Comparison of ENCODE assay signal across 13 mouse cellular contexts in genomic region chr12:16434225-16434624, GRCm38 (mm10).
DNase-seq lines count a peak whose midpoint lies in the region; ATAC-seq lines count a peak whose summit lies in the region.
"Had no signal": no experiment of that assay in that cellular context is flagged by ENCODE, and none has a peak within 500 bp of the region (broad histone marks: within the 10 kb centered on the region; RNA-seq: fewer than 3 reads in every experiment).

No protein-coding gene starts in this region.

- H3K27me3 ChIP-seq in midbrain, embryonic 15.5 days (replicated peaks), result no peaks in the 10 kb centered on the region
- no peaks in the 10 kb centered on the region for H3K27me3 ChIP-seq in midbrain, embryonic 16.5 days (ENCODE audit: control insufficient read depth, insufficient read depth, low read depth, low read length)
- H3K27me3 ChIP-seq in hindbrain, embryonic 13.5 days, result no peaks in the 10 kb centered on the region
- H3K27me3 ChIP-seq in liver, embryonic 12.5 days (replicated peaks), result no peaks in the 10 kb centered on the region
- H3K27me3 ChIP-seq: liver, embryonic 13.5 days had no signal

- H3K9me3 ChIP-seq in midbrain, embryonic 15.5 days, result no peaks in the 10 kb centered on the region
- H3K9me3 ChIP-seq in midbrain, embryonic 16.5 days (replicated peaks; ENCODE audit: control insufficient read depth, low read length, poor library complexity, severe bottlenecking), result no peaks in the 10 kb centered on the region
- H3K9me3 ChIP-seq in hindbrain, embryonic 13.5 days, result no peaks in the 10 kb centered on the region; the same call in 1 of the 2 replicates
- H3K9me3 ChIP-seq in liver, embryonic 12.5 days (replicated peaks), result no peaks in the 10 kb centered on the region
- H3K9me3 ChIP-seq: liver, embryonic 13.5 days had no signal

- WGBS in midbrain, embryonic 15.5 days, result 58% methylated on average over 1 of the region's 1 CpGs
- WGBS in midbrain, embryonic 16.5 days, result 65% methylated on average over 1 of the region's 1 CpGs
- WGBS in hindbrain, embryonic 13.5 days, result 22% methylated on average over 1 of the region's 1 CpGs
- WGBS in liver, embryonic 12.5 days (ENCODE audit: insufficient replicate concordance), result 50% methylated on average over 1 of the region's 1 CpGs

- H3K4me1 ChIP-seq in midbrain, embryonic 15.5 days, result no peaks in the 10 kb centered on the region
- H3K4me1 ChIP-seq in midbrain, embryonic 16.5 days (ENCODE audit: control insufficient read depth, insufficient read depth, low read length), result no peaks in the 10 kb centered on the region
- H3K4me1 ChIP-seq in hindbrain, embryonic 13.5 days (replicated peaks), result 0 out of 2 replicates have a peak, but pooled peaks cover 2% of the 10 kb centered on the region
- H3K4me1 ChIP-seq in liver, embryonic 12.5 days, result no peaks in the 10 kb centered on the region
- H3K4me1 ChIP-seq: liver, embryonic 13.5 days had no signal

- no peak overlapping the region for H3K9ac ChIP-seq in midbrain, embryonic 15.5 days
- H3K9ac ChIP-seq in midbrain, embryonic 16.5 days (ENCODE audit: low read depth, low read length), result no peak overlapping the region
- no peak overlapping the region for H3K9ac ChIP-seq in hindbrain, embryonic 13.5 days
- no peak overlapping the region for H3K9ac ChIP-seq in liver, embryonic 12.5 days
- H3K9ac ChIP-seq: liver, embryonic 13.5 days had no signal

- H3K27ac ChIP-seq in midbrain, embryonic 15.5 days, result no peak overlapping the region
- no peak overlapping the region for H3K27ac ChIP-seq in midbrain, embryonic 16.5 days (ENCODE audit: low read length)
- H3K27ac ChIP-seq in hindbrain, embryonic 13.5 days, result no peak overlapping the region
- no peak overlapping the region for H3K27ac ChIP-seq in liver, embryonic 12.5 days
- H3K27ac ChIP-seq: liver, embryonic 13.5 days; macrophage had no signal

- H3K4me3 ChIP-seq in midbrain, embryonic 15.5 days, result no peak overlapping the region
- H3K4me3 ChIP-seq in midbrain, embryonic 16.5 days (ENCODE audit: low read depth, low read length), result no peak overlapping the region
- no peak overlapping the region for H3K4me3 ChIP-seq in hindbrain, embryonic 13.5 days
- H3K4me3 ChIP-seq in liver, embryonic 12.5 days, result no peak overlapping the region
- H3K4me3 ChIP-seq: liver, embryonic 13.5 days; myocyte had no signal

- ATAC-seq in midbrain, embryonic 15.5 days (replicated peaks), result peak; percentile 33; the same call in 1 of the 2 replicates
- ATAC-seq in midbrain, embryonic 16.5 days, result no peak
- ATAC-seq in hindbrain, embryonic 13.5 days (ENCODE audit: low FRiP score), result peak; percentile 92
- ATAC-seq in liver, embryonic 12.5 days, result no peak

- H3K4me2 ChIP-seq in midbrain, embryonic 15.5 days, result no peak overlapping the region
- H3K4me2 ChIP-seq in midbrain, embryonic 16.5 days (ENCODE audit: low read length), result no peak overlapping the region
- no peak overlapping the region for H3K4me2 ChIP-seq in hindbrain, embryonic 13.5 days
- H3K4me2 ChIP-seq in liver, embryonic 12.5 days, result no peak overlapping the region
- H3K4me2 ChIP-seq: heart, embryonic 11.5 days; liver, embryonic 13.5 days had no signal

- no peaks in the 10 kb centered on the region for H3K36me3 ChIP-seq in midbrain, embryonic 15.5 days (replicated peaks)
- no peaks in the 10 kb centered on the region for H3K36me3 ChIP-seq in midbrain, embryonic 16.5 days (ENCODE audit: control insufficient read depth, insufficient read depth, low read length)
- H3K36me3 ChIP-seq in hindbrain, embryonic 13.5 days, result no peaks in the 10 kb centered on the region
- H3K36me3 ChIP-seq in liver, embryonic 12.5 days, result no peaks in the 10 kb centered on the region
- H3K36me3 ChIP-seq: liver, embryonic 13.5 days had no signal

- peak; percentile 1 for DNase-seq in embryo, embryonic 11 days
- no peak for DNase-seq in embryo, embryonic 10.5 days (ENCODE audit: low spot score)
- DNase-seq in retina, embryonic 14.5 days (ENCODE audit: low spot score), result peak; percentile 62
- DNase-seq in gastrocnemius, postnatal 10 days, result no peak
- DNase-seq: liver, embryonic 13.5 days; thymus, postnatal 36 days had no signal

Comparison
In these comparisons a context has a peak if more than half of its experiments do, and no peak if none do; other contexts are left out.
1. DNase-seq: peak in embryo, embryonic 11 days (single experiment) and retina, embryonic 14.5 days (single experiment); none in embryo, embryonic 10.5 days (single experiment) and gastrocnemius, postnatal 10 days (single experiment).
2. ATAC-seq: peak in midbrain, embryonic 15.5 days (single experiment) and hindbrain, embryonic 13.5 days (single experiment); none in midbrain, embryonic 16.5 days (single experiment) and liver, embryonic 12.5 days (single experiment).